Mouse (Mus musculus): ENCODE data around the gene Zfp524. TPM values are rescaled to one million over a fixed set of nuclear protein-coding genes. Genes with fewer than 3 reads are reported as not detected.

Gene Zfp524
- total and polyA plus RNA-seq, 2 experiments from 2014 or later = 3.5 to 7.3 TPM

- Histone ChIP-seq H3K36me3 (ENCODE audit: insufficient read depth, low read length) (peaks cover 62% of the 10 kb centered on the region), H3K4me1 (ENCODE audit: insufficient read depth, low read length) (no peaks in the 10 kb centered on the region), H3K4me3 (ENCODE audit: low read depth, low read length) (no peak overlapping the region), H3K27ac (ENCODE audit: low read depth, low read length) (no peak overlapping the region), H3K27me3 (ENCODE audit: insufficient read depth, low read length) (no peaks in the 10 kb centered on the region), H3K9me3 (ENCODE audit: low read length) (peaks cover 21% of the 10 kb centered on the region; the same call in 1 of the 2 replicates), H3K9ac (replicated peaks; ENCODE audit: low read length, poor library complexity, severe bottlenecking) (no peak overlapping the region), H3K4me2 (ENCODE audit: low read depth, low read length, poor library complexity, severe bottlenecking) (no peak overlapping the region)
- WGBS = 96% methylated on average over 22 of the region's 22 CpGs
- no peak for DNase-seq (ENCODE audit: low spot score)
- ATAC-seq (ENCODE audit: low FRiP score) = no peak
- TF ChIP-seq CTCF (IDR thresholded peaks at IDR 0.05) = no peak
Observed at GRCm38 (mm10) chr7:5029543-5029942, 15.3 kb downstream of the Zfp524 start.

- no peaks in the 10 kb centered on the region for H3K27me3 ChIP-seq (ENCODE audit: insufficient read depth, low read length)
- H3K4me3 ChIP-seq (ENCODE audit: low read depth, low read length) = no peak overlapping the region
- ATAC-seq (ENCODE audit: low FRiP score) (no peak), DNase-seq (ENCODE audit: low spot score) (no peak)
- H3K4me2 ChIP-seq (ENCODE audit: low read depth, low read length, poor library complexity, severe bottlenecking) = no peak overlapping the region
- H3K9me3 ChIP-seq (ENCODE audit: low read length) = peaks cover 21% of the 10 kb centered on the region; the same call in 1 of the 2 replicates
- peaks cover 63% of the 10 kb centered on the region for H3K36me3 ChIP-seq (ENCODE audit: insufficient read depth, low read length)
- 96% methylated on average over 21 of the region's 21 CpGs for WGBS
- H3K9ac ChIP-seq (replicated peaks; ENCODE audit: low read length, poor library complexity, severe bottlenecking) = no peak overlapping the region
- H3K4me1 ChIP-seq (ENCODE audit: insufficient read depth, low read length) = no peaks in the 10 kb centered on the region
- H3K27ac ChIP-seq (ENCODE audit: low read depth, low read length) = no peak overlapping the region
- TF ChIP-seq CTCF (IDR thresholded peaks at IDR 0.05) = no peak
Observed at GRCm38 (mm10) chr7:5029946-5030345, 15.7 kb downstream of the Zfp524 start.

DNA sequence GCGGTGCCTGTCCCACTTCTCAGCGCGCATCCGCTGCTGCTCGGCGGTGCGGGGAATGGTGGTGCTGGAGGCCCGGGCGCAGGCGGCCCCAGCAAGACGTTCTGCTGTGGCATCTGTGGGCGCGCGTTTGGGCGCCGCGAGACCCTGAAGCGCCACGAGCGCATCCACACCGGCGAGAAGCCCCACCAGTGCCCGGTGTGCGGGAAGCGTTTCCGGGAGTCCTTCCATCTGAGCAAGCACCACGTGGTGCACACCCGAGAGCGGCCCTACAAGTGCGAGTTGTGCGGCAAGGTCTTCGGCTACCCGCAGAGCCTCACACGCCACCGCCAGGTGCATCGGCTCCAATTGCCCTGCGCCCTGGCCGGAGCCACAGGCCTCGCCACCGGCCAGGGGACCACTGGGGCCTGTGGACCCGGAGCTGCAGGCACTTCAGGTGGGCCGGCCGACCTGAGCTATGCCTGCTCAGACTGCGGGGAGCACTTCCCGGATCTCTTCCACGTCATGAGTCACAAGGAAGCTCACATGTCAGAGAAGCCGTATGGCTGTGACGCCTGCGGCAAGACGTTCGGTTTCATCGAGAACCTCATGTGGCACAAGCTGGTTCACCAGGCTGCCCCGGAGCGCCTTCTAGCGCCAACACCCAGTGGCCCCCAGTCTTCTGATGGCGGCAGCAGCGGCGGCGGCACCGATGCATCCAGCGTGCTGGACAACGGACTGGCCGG is 16.5 kb downstream of the Zfp524 start:
- Histone ChIP-seq H3K27me3 (ENCODE audit: insufficient read depth, low read length) (no peaks in the 10 kb centered on the region), H3K4me3 (ENCODE audit: low read depth, low read length) (no peak overlapping the region), H3K9ac (replicated peaks; ENCODE audit: low read length, poor library complexity, severe bottlenecking) (no peak overlapping the region), H3K9me3 (ENCODE audit: low read length) (peaks cover 21% of the 10 kb centered on the region; the same call in 1 of the 2 replicates), H3K4me2 (ENCODE audit: low read depth, low read length, poor library complexity, severe bottlenecking) (no peak overlapping the region), H3K36me3 (ENCODE audit: insufficient read depth, low read length) (peaks cover 71% of the 10 kb centered on the region), H3K27ac (ENCODE audit: low read depth, low read length) (no peak overlapping the region), H3K4me1 (ENCODE audit: insufficient read depth, low read length) (no peaks in the 10 kb centered on the region)
- DNase-seq (ENCODE audit: low spot score) (no peak), ATAC-seq (ENCODE audit: low FRiP score) (no peak)
- 89% methylated on average over 62 of the region's 63 CpGs for WGBS
- no peak for TF ChIP-seq CTCF (IDR thresholded peaks at IDR 0.05)

- Histone ChIP-seq H3K9me3 (ENCODE audit: low read length) (peaks cover 21% of the 10 kb centered on the region; the same call in 1 of the 2 replicates), H3K27me3 (ENCODE audit: insufficient read depth, low read length) (no peaks in the 10 kb centered on the region), H3K4me1 (ENCODE audit: insufficient read depth, low read length) (no peaks in the 10 kb centered on the region), H3K36me3 (ENCODE audit: insufficient read depth, low read length) (peaks cover 76% of the 10 kb centered on the region), H3K4me2 (ENCODE audit: low read depth, low read length, poor library complexity, severe bottlenecking) (no peak overlapping the region), H3K4me3 (ENCODE audit: low read depth, low read length) (no peak overlapping the region), H3K27ac (ENCODE audit: low read depth, low read length) (no peak overlapping the region), H3K9ac (replicated peaks; ENCODE audit: low read length, poor library complexity, severe bottlenecking) (no peak overlapping the region)
- TF ChIP-seq CTCF (IDR thresholded peaks at IDR 0.05) = no peak
- no peak for DNase-seq (ENCODE audit: low spot score)
- 83% methylated on average over 46 of the region's 46 CpGs for WGBS
- ATAC-seq (ENCODE audit: low FRiP score) = no peak
Observed at GRCm38 (mm10) chr7:5031496-5031895, 17.3 kb downstream of the Zfp524 start.

DNA sequence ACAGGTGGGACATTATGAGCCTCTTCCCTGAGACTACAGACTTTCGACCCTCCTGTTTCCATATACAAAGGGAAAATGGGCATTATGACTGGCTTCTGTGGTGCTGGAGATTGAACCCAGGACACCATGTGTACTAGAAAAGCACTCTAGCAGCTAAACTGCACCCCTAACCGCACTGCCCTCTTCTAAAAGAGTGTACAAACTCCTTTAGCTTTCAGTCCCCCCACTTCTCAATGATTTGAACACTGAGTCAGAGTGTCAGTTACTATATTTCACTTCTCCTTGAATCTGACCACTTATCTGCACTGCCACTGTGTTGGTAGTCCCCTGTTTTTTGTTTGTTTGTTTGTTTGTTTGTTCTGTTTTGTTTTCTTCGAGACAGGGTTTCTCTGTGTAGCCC is 19.6 kb downstream of the Zfp524 start, which contains the start of gene 4632433K11Rik:
Gene 4632433K11Rik, plus strand, starts transcription at position 301 of the 400 bp plus-strand sequence.
- Histone ChIP-seq H3K4me1 (ENCODE audit: insufficient read depth, low read length) (peaks cover 6% of the 10 kb centered on the region; the same call in 1 of the 2 replicates), H3K9ac (replicated peaks; ENCODE audit: low read length, poor library complexity, severe bottlenecking) (no peak within 1 kb of the TSS), H3K4me2 (ENCODE audit: low read depth, low read length, poor library complexity, severe bottlenecking) (no peak within 1 kb of the TSS), H3K27ac (ENCODE audit: low read depth, low read length) (no peak within 1 kb of the TSS), H3K9me3 (ENCODE audit: low read length) (peaks cover 21% of the 10 kb centered on the region; the same call in 1 of the 2 replicates), H3K4me3 (ENCODE audit: low read depth, low read length) (no peak within 1 kb of the TSS), H3K36me3 (ENCODE audit: insufficient read depth, low read length) (peaks cover 63% of the 10 kb centered on the region), H3K27me3 (ENCODE audit: insufficient read depth, low read length) (no peaks in the 10 kb centered on the region)
- 93% methylated on average over 3 of the region's 3 CpGs for WGBS
- DNase-seq (ENCODE audit: low spot score) (no peak), ATAC-seq (ENCODE audit: low FRiP score) (no peak)
- no peak for TF ChIP-seq CTCF (IDR thresholded peaks at IDR 0.05)

DNA sequence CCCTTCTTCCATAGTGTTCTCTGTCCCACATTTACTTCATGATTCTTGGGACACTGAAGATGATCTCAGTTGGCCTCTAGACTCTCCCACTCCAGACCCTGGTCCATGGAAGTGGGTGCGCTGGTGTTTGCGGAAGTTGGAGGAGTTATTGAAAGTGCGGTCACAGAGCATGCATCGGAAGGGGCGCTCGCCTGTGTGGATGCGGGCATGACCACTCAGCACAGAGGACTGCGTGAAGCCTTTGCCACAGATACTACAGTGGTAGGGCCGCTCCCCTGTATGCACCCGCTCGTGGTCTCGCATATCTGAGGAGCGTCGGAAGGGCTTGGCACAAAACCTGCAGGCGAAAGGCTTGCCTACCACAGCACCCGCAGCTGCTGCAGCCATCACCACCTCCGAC is 21.4 kb downstream of the Zfp524 start:
- Histone ChIP-seq H3K27me3 (ENCODE audit: insufficient read depth, low read length) (no peaks in the 10 kb centered on the region), H3K27ac (ENCODE audit: low read depth, low read length) (no peak overlapping the region), H3K4me3 (ENCODE audit: low read depth, low read length) (no peak overlapping the region), H3K36me3 (ENCODE audit: insufficient read depth, low read length) (peaks cover 45% of the 10 kb centered on the region), H3K9ac (replicated peaks; ENCODE audit: low read length, poor library complexity, severe bottlenecking) (no peak overlapping the region), H3K4me1 (ENCODE audit: insufficient read depth, low read length) (peaks cover 6% of the 10 kb centered on the region; the same call in 1 of the 2 replicates), H3K9me3 (ENCODE audit: low read length) (peaks cover 11% of the 10 kb centered on the region; the same call in 1 of the 2 replicates), H3K4me2 (ENCODE audit: low read depth, low read length, poor library complexity, severe bottlenecking) (no peak overlapping the region)
- no peak for TF ChIP-seq CTCF (IDR thresholded peaks at IDR 0.05)
- ATAC-seq (ENCODE audit: low FRiP score) (no peak), DNase-seq (ENCODE audit: low spot score) (no peak)
- WGBS = 95% methylated on average over 17 of the region's 17 CpGs

Measured in midbrain, postnatal 0 days (tissue).